Mouse (Mus musculus): Measurements from ENCODE around the gene Emc4. TPM values are rescaled to one million over a fixed set of nuclear protein-coding genes. Genes with fewer than 3 reads are reported as not detected.

Emc4 gene
- 113 and 118 TPM in 2 replicates for polyA plus RNA-seq (2015; fragmentation: Nextera tagmentation; extraction: Ambion mirVana)

GRCm38 (mm10) chr2:112367726-112368673 lies at the start of gene Emc4:
TSS of gene Emc4 (minus strand) at chr2:112368027.
- peak within 1 kb of the TSS; percentile 83 for H3K4me2 ChIP-seq (ENCODE audit: low read depth, low read length)
- no peaks in the 10 kb centered on the region for H3K9me3 ChIP-seq (ENCODE audit: control insufficient read depth, low read length)
- peak; percentile 88 for ATAC-seq
- peaks cover 5% of the 10 kb centered on the region for H3K4me1 ChIP-seq (ENCODE audit: control insufficient read depth, insufficient read depth, low read length)
- peaks cover 7% of the 10 kb centered on the region; the same call in 1 of the 2 replicates for H3K36me3 ChIP-seq (ENCODE audit: control insufficient read depth, insufficient read depth, low read length)
- peak within 1 kb of the TSS; percentile 93 for H3K4me3 ChIP-seq (ENCODE audit: low read length)
- H3K27ac ChIP-seq (ENCODE audit: low read length) = peak within 1 kb of the TSS; percentile 80
- peak within 1 kb of the TSS; percentile 89 for H3K9ac ChIP-seq (ENCODE audit: low read depth, low read length)
- 1% methylated on average over 46 of the region's 46 CpGs for WGBS
- no peaks in the 10 kb centered on the region for H3K27me3 ChIP-seq (replicated peaks; ENCODE audit: control insufficient read depth, insufficient read depth, low read length)

DNA sequence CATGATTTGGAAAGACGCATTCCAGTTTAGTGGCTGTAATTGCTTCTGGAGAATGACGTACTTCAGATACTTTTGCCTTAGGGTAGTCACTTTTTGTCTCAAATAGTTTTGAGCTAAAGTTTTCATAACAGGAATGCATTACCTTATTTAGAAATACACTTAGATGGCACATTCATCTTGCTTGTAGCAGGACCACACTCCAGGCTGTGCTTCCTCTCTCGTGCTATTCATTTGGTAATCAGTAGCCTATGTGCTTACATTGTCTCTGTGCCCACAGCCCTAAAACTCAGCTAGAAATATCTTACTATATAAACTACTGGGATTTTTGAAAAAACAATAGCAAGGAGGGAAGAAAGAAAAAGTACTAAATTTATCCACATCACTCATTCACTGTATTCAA lies 39.2 kb upstream of the Emc4 start:
- Histone ChIP-seq H3K9ac (ENCODE audit: low read depth, low read length) (no peak overlapping the region), H3K9me3 (ENCODE audit: control insufficient read depth, low read length) (no peaks in the 10 kb centered on the region), H3K4me3 (ENCODE audit: low read length) (no peak overlapping the region), H3K27ac (ENCODE audit: low read length) (no peak overlapping the region), H3K36me3 (ENCODE audit: control insufficient read depth, insufficient read depth, low read length) (no peaks in the 10 kb centered on the region), H3K27me3 (replicated peaks; ENCODE audit: control insufficient read depth, insufficient read depth, low read length) (no peaks in the 10 kb centered on the region), H3K4me2 (ENCODE audit: low read depth, low read length) (no peak overlapping the region), H3K4me1 (ENCODE audit: control insufficient read depth, insufficient read depth, low read length) (no peaks in the 10 kb centered on the region)
- WGBS = 78% methylated on average over 3 of the region's 3 CpGs
- ATAC-seq = no peak

DNA sequence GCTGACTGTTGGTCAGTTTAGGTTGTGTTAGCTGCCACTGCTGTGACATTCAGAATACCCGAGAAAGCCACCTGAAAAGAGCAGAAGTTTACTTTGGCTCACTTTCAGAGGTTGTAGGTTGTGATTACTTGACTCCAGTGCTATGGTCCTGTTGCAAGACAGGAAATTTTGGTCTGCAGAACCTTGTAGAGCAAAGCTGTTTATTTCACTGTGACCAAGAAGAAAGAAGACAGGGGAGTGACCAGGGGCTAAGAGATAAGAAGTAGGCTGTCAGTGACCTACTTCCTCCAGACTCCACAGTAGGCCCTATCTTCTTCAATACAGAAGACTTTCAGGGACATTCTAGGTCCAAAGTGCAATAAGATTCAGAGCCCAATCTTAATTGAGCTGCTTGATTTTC lies 28.8 kb upstream of the Emc4 start:
- peak; percentile 75 for ATAC-seq
- H3K9ac ChIP-seq (ENCODE audit: low read depth, low read length) = no peak overlapping the region
- WGBS = 44% methylated on average over 1 of the region's 1 CpGs
- H3K36me3 ChIP-seq (ENCODE audit: control insufficient read depth, insufficient read depth, low read length) = no peaks in the 10 kb centered on the region
- no peaks in the 10 kb centered on the region for H3K9me3 ChIP-seq (ENCODE audit: control insufficient read depth, low read length)
- H3K4me1 ChIP-seq (ENCODE audit: control insufficient read depth, insufficient read depth, low read length) = no peaks in the 10 kb centered on the region
- H3K27me3 ChIP-seq (replicated peaks; ENCODE audit: control insufficient read depth, insufficient read depth, low read length) = no peaks in the 10 kb centered on the region
- no peak overlapping the region for H3K4me2 ChIP-seq (ENCODE audit: low read depth, low read length)
- no peak overlapping the region for H3K4me3 ChIP-seq (ENCODE audit: low read length)
- H3K27ac ChIP-seq (ENCODE audit: low read length) = 0 out of 2 replicates have a peak overlapping the region, but pooled peaks have one; percentile 37

GRCm38 (mm10) chr2:112393958-112394357 lies 26.1 kb upstream of the Emc4 start:
- H3K9ac ChIP-seq (ENCODE audit: low read depth, low read length) = no peak overlapping the region
- no peak overlapping the region for H3K4me2 ChIP-seq (ENCODE audit: low read depth, low read length)
- H3K27me3 ChIP-seq (replicated peaks; ENCODE audit: control insufficient read depth, insufficient read depth, low read length) = no peaks in the 10 kb centered on the region
- H3K36me3 ChIP-seq (ENCODE audit: control insufficient read depth, insufficient read depth, low read length) = no peaks in the 10 kb centered on the region
- ATAC-seq = no peak
- no peak overlapping the region for H3K27ac ChIP-seq (ENCODE audit: low read length)
- no peaks in the 10 kb centered on the region for H3K9me3 ChIP-seq (ENCODE audit: control insufficient read depth, low read length)
- no peaks in the 10 kb centered on the region for H3K4me1 ChIP-seq (ENCODE audit: control insufficient read depth, insufficient read depth, low read length)
- no peak overlapping the region for H3K4me3 ChIP-seq (ENCODE audit: low read length)

- H3K4me3 ChIP-seq (ENCODE audit: low read length) = no peak overlapping the region
- WGBS = 76% methylated on average over 1 of the region's 1 CpGs
- ATAC-seq = no peak
- H3K27ac ChIP-seq (ENCODE audit: low read length) = no peak overlapping the region
- no peak overlapping the region for H3K9ac ChIP-seq (ENCODE audit: low read depth, low read length)
- no peaks in the 10 kb centered on the region for H3K4me1 ChIP-seq (ENCODE audit: control insufficient read depth, insufficient read depth, low read length)
- no peaks in the 10 kb centered on the region for H3K36me3 ChIP-seq (ENCODE audit: control insufficient read depth, insufficient read depth, low read length)
- no peaks in the 10 kb centered on the region for H3K9me3 ChIP-seq (ENCODE audit: control insufficient read depth, low read length)
- H3K4me2 ChIP-seq (ENCODE audit: low read depth, low read length) = no peak overlapping the region
- no peaks in the 10 kb centered on the region for H3K27me3 ChIP-seq (replicated peaks; ENCODE audit: control insufficient read depth, insufficient read depth, low read length)
Observed at GRCm38 (mm10) chr2:112392689-112393088, 24.9 kb upstream of the Emc4 start.

DNA sequence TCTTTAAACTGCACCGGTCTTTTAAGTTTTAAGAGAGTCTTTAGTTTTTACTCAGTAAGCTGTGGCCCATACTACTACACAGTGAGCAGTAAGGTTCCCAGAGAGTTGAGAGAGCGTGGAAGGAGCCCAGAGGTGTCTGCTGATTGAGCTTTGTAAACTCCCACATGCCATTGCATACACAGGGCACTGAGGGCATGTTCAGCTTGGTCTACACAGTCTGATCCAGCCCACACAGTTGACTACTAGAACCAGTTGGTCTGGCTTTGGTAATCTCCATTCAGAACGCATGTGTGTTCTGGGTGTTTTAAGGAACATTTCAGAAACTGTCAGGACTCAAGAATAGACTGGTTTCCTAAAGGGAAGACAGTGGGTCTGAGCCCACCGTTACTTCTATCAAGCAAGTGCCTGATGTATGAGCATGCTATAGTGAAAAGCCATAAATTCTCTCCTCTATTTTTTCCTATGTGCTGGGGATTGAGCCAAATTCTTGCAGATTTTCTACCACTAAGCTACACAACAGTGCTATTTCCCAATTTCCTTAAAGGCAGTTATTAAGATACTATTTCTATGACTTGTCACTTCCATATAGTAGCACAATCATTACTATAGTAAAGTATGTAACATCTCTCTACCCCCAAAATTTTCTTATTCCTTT lies 23.6 kb upstream of the Emc4 start:
- 87% methylated on average over 4 of the region's 4 CpGs for WGBS
- Histone ChIP-seq H3K27me3 (replicated peaks; ENCODE audit: control insufficient read depth, insufficient read depth, low read length) (no peaks in the 10 kb centered on the region), H3K4me2 (ENCODE audit: low read depth, low read length) (no peak overlapping the region), H3K9ac (ENCODE audit: low read depth, low read length) (no peak overlapping the region), H3K9me3 (ENCODE audit: control insufficient read depth, low read length) (no peaks in the 10 kb centered on the region), H3K4me1 (ENCODE audit: control insufficient read depth, insufficient read depth, low read length) (no peaks in the 10 kb centered on the region), H3K27ac (ENCODE audit: low read length) (no peak overlapping the region), H3K36me3 (ENCODE audit: control insufficient read depth, insufficient read depth, low read length) (no peaks in the 10 kb centered on the region), H3K4me3 (ENCODE audit: low read length) (no peak overlapping the region)
- no peak for ATAC-seq

DNA sequence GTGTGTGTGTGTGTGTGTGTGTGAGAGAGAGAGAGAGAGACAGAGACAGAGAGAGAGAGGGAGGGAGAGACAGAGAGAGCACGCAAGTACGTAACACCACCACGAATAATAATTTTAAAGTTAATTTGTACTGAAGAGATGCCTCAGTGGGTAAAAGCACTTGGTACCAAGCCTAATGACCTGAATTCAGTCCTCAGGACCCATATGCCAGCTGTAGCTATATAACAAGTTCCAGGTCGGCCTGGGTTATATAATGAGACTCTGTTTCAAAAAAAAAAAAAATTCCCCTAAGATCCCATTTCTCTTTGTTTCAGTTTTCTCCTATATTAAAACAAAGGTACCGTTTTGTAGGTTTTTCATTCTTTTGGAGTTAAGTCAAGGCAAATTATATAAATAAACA lies 23.0 kb upstream of the Emc4 start:
- H3K27ac ChIP-seq (ENCODE audit: low read length) = no peak overlapping the region
- H3K9me3 ChIP-seq (ENCODE audit: control insufficient read depth, low read length) = no peaks in the 10 kb centered on the region
- H3K36me3 ChIP-seq (ENCODE audit: control insufficient read depth, insufficient read depth, low read length) = no peaks in the 10 kb centered on the region
- no peak overlapping the region for H3K4me2 ChIP-seq (ENCODE audit: low read depth, low read length)
- H3K27me3 ChIP-seq (replicated peaks; ENCODE audit: control insufficient read depth, insufficient read depth, low read length) = no peaks in the 10 kb centered on the region
- no peak overlapping the region for H3K4me3 ChIP-seq (ENCODE audit: low read length)
- no peaks in the 10 kb centered on the region for H3K4me1 ChIP-seq (ENCODE audit: control insufficient read depth, insufficient read depth, low read length)
- H3K9ac ChIP-seq (ENCODE audit: low read depth, low read length) = no peak overlapping the region
- no peak for ATAC-seq
- 87% methylated on average over 5 of the region's 5 CpGs for WGBS

DNA sequence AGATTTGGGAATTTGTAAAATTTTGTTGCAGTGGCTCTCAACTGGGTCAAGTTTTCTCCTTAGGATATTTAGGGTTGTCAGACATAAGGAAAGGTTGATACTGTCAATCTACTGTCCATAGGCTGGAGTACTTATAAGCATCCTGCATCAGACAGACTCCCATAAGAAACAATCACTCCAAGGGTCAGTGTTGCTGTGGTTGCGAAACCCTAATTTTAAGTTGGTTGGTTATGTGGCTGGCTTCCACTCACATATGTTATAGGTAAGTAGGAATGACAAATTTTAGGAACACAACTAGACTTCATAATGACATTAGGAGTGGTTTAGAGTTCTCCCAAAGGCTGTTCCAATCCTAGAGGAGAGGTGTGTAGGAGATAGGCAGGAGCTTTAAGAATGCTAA lies 13.4 kb upstream of the Emc4 start:
- no peak overlapping the region for H3K9ac ChIP-seq (ENCODE audit: low read depth, low read length)
- no peak overlapping the region for H3K4me3 ChIP-seq (ENCODE audit: low read length)
- no peak overlapping the region for H3K4me2 ChIP-seq (ENCODE audit: low read depth, low read length)
- H3K9me3 ChIP-seq (ENCODE audit: control insufficient read depth, low read length) = no peaks in the 10 kb centered on the region
- H3K27me3 ChIP-seq (replicated peaks; ENCODE audit: control insufficient read depth, insufficient read depth, low read length) = no peaks in the 10 kb centered on the region
- no peak overlapping the region for H3K27ac ChIP-seq (ENCODE audit: low read length)
- H3K4me1 ChIP-seq (ENCODE audit: control insufficient read depth, insufficient read depth, low read length) = peaks cover 2% of the 10 kb centered on the region; the same call in 1 of the 2 replicates
- ATAC-seq = no peak
- WGBS = 90% methylated on average over 1 of the region's 1 CpGs
- H3K36me3 ChIP-seq (ENCODE audit: control insufficient read depth, insufficient read depth, low read length) = no peaks in the 10 kb centered on the region

- 38% methylated on average over 8 of the region's 8 CpGs for WGBS
- peak overlapping the region; percentile 45 for H3K4me2 ChIP-seq (ENCODE audit: low read depth, low read length)
- no peaks in the 10 kb centered on the region for H3K36me3 ChIP-seq (ENCODE audit: control insufficient read depth, insufficient read depth, low read length)
- peaks cover 2% of the 10 kb centered on the region; the same call in 1 of the 2 replicates for H3K4me1 ChIP-seq (ENCODE audit: control insufficient read depth, insufficient read depth, low read length)
- H3K4me3 ChIP-seq (ENCODE audit: low read length) = peak overlapping the region; percentile 94
- no peak for ATAC-seq
- H3K9ac ChIP-seq (ENCODE audit: low read depth, low read length) = peak overlapping the region; percentile 98
- no peaks in the 10 kb centered on the region for H3K27me3 ChIP-seq (replicated peaks; ENCODE audit: control insufficient read depth, insufficient read depth, low read length)
- peak overlapping the region; percentile 85; the same call in 1 of the 2 replicates for H3K27ac ChIP-seq (ENCODE audit: low read length)
- no peaks in the 10 kb centered on the region for H3K9me3 ChIP-seq (ENCODE audit: control insufficient read depth, low read length)
Observed at GRCm38 (mm10) chr2:112380131-112380530, 12.3 kb upstream of the Emc4 start.

All from intestine, embryonic 16.5 days (tissue).